Mouse (Mus musculus) right cerebral cortex, postnatal 4 days (tissue): Measurements from ENCODE around the gene Stab1.

ENCODE experiments used
- DNase-seq: peaks from one replicate; pipeline ENCODE4 v3.0.0-alpha.2; 2022

The Stab1 gene

DNA sequence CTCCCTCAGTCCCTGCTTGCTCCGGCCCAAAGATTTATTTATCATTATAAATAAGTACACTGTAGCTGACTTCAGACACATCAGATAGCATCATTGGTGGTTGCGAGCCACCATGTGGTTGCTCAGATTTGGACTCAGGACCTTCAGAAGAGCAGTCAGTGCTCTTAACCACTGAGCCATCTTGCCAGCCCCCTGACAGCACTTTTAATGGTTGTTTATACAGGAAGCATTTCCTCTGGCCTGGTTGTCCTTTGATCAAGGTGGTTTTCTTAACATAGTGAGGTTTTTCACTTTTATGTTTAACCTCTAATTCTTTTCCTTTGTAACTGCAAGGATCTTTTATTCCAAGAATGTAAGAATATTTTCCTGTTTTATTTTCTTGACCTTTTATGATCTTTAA is 26.0 kb upstream of the Stab1 start:
- DNase-seq, result no peak

DNA sequence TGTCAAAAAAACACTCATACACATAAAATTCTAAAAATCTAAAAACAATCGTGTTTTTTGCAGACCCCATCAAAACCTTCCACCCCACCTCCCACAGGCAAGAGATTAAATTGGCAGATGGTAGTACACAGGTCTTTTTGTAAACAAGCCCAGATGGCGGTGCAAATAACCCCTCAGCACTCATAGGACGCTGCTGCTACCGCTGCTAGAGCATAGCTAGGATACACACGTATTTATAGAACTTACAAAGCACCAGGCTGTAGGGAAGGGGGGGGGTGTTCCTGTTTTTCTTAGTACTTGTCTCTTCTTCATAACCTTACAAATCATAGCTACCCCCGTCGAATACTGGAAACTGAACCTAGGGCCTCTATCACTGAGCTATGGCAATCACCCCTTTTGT is 25.4 kb upstream of the Stab1 start:
- DNase-seq, result no peak

DNA sequence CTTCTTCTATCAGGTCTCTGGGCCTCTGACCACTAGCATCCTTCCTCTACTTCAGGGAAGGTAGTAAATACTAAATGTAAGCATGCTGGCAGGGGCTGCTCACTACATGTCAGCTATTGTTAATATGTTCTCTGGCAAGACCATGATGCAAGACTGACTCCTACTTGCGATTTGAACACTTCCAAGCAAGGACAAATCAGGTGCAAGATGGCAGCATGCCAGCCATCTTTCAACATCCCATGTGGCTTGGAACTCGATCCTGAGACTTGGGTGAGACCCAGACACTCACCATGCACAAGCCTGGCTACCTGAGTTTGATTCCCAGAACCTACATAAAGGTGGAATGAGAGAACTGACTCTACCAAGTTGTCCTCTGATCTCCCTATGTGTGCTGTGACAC is 23.5 kb upstream of the Stab1 start:
- DNase-seq, result no peak

DNA sequence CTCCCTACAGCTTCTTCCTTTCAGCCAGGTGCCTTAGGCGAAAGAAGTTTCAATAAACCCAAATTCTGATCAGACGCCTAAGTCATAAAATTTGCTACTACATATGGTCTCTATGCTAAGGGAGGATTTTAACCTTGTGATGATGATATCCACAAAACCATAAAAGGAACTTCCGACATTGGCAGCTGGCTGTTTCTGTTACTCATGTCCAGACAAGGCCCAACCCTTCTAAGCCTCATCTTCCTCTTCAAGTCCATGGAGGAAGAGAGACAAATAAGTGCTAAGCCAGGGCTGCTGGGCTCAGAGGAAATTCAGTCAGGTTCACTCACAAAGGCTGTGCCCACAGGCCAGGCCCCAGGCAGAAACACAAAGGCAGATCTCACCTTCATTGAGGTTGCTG is 20.9 kb upstream of the Stab1 start:
- no peak for DNase-seq

DNA sequence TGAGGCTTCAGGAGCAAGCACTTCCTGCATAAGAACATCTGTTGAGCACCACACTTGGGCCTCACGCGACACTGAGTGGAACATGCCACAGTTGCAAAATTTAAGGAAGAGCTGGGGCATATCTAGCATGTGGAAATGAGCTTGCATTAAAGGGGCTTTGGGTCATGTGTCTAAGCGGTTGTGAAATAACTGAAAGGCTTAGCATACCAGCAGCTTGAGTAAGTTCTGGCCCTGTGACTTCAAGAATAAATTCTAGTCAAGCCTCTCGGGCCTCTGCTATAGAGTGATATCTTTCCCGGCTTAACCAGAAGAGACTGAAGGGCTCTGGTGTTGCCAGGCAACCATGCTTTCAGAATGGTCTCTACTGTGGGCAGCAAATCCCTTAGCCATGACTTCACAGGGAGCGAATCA is 20.3 kb upstream of the Stab1 start:
- DNase-seq, result no peak

DNA sequence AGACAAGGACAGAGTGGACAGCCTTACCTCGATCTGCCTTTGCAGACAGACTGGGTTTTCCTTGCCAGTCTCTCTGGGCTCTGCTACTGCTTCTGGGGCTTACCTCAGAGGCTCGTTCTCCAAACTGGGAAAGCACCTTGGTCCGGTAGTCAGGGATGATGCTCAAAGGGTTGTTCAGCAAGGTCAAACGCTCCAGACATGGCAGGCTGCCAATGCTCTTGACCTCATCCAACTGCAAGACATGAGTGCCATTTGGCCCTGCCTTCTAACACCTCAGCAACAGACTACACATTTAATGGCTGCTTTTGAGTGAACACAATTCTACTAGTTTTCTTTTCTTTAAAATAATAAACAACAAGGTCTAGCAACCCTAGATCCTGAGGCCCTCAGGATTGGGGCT is 18.2 kb upstream of the Stab1 start:
- no peak for DNase-seq

DNA sequence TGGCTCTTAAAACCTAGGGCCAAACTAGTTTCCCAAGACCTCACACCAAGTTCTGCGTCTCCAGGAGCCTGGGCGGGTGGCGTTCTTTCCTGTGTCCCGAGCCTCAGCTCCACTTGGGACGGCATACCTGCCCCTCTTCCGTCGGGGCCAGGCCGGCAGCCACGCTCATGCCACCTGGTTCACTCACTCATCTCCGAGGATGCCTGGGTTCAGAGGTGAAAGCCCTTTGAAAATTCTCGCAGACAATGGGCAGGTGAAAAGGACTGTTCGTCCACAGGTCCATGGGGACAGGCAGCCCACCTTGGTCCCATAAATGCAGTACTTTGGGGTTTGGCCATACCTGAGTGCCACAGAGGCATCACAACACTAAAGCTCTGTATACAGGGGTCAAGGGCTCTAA is 15.8 kb upstream of the Stab1 start:
- no peak for DNase-seq

DNA sequence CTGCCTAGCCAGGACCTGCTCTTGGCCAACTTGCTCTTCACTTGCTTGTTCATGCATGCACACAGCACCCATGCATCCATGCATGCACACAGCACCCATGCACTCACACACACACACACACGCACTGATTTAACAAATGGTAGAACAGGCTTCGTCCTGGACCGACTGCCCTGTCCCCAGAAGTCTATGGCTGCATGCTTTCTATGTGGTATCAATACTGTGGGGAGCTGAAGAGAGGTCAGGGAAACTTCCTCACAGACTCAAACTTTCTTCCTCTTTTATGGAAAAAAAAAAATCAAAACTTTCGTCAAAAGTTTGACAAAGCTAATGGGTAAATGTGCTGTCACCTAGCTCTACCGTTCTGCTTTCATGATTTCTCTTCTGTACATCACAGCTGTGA is 15.1 kb upstream of the Stab1 start:
- DNase-seq, result no peak

DNA sequence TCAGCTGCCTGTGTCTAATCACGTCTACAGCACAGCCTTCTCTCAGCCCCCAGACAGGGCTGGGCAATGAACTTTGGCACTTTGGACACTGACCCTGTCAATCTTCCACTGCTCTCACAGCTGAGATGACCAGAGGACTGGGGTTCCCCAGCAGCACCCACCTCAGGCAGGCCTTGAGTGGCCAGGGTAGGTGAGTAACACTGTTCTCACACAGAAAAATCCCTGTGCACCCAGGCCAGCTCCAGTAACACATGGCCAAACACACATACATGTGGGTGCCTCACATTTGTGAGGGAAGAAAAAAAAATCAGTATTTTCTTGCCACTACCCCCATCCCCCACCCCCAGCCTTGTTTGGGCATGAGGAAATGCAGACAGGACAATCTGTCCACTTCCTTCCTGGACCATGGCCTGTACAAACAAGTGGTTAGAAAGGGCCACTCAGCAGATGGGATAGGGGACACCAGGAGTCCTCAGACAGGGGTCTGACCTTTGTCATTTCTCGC is 14.4 kb upstream of the Stab1 start:
- no peak for DNase-seq

DNA sequence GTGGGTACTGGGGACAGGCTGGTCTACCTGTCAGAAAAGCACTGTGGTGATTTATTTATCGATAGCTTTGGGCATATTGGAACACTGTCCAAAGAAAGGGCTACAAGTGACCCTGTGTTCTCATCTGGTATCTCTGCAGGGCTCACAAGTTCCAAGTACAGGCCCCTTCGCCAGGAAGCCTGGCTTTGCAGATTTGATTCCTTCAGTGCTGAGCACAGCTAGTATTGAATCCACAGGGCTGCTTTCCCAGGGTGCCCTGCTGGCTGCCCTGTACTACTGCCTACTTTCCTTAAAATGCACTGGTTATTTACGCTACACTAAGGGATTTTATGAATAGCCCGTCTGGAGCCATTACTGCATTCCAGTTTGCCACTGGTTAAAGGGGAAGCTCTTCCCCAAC is 13.1 kb upstream of the Stab1 start:
- no peak for DNase-seq

DNA sequence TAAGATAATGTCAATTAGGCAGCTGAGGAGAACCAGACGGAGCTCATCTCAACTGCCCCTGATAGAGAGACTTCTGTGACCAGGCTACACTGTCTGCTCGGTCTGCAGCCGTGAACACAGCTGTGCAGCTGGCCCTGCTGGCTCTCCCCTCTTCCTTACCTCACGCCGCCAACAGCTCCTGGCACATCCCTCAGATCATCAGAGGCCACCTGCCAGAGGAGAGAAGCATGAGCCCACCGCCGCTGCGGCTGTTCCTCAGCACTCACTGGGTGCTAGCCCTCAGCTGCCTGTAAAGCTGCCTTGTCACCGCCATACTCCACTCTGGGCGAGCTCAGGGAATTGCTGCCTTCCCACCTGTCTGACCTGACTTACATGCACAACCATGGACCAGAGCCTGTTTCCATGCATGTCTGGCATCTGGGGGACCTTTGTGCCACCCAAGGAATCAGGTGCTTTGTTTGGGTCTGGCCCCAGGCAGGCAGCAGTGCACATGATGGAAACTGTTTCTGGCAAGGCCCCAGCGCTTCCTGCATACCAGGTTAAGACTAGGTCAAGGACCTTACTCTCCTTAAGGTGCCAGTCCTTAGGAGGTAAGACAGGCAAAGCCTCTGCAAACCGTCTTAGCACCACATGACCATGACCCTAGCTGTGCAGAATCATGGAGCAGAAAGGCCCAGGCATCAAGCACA is 11.4 kb upstream of the Stab1 start:
- no peak for DNase-seq

DNA sequence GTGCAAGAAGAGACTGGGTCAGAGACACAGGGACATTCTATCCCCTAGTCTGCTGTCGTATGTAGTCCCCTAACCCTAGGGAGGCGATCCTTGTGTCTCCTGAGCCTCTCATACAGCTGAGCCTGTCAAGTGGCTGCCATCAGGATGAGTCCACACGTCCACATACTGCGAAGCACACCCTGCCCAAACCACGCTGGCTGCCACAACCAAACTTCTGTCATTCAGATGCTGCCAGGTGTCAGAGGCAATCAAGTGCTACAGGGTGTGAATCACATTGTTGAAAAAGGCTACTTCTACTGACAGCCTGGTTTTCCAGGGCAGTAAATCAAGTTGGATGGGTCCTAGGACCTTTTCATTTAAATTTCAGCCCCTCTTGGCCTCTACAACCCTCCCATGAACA is 9.3 kb upstream of the Stab1 start:
- DNase-seq, result no peak

DNA sequence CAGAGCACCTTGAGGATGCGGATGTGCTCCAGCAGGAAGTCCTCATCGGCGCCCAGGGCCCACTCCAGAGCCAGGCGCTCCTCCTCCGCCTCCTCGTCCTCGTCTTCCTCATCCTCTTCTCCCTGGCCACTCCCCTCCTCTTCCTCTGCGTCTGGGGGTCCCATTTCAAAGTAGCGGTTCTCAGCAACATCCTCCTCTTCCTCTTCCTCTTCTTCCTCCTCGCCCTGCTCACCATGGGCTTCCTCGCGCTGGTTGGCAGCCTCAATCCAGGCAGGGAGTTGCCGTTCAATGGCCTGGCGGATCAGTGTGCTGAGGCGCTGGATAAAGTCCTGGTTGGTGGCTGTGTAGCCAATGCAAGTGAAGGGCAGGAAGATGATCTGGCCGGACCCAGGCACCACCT is 8.8 kb upstream of the Stab1 start:
- DNase-seq, result no peak

DNA sequence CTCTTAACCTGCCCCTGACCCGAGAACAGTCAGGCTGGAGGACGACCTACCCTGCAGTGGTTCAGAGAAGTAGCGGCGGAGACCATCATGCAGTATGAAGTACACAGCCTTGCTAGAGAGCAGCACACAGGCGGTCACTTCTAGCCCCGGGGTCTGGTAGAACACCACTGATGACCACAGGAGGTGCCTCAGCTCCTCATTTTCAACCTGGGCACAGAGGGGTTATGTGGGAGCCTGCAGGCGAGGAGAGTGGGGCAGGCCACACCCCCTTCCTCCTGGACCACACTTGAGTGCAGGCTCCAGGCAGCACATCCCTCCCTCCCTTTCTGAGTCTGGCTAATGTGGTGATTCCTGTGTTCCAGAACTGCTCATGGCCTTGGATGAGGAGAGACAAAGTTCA is 5.1 kb upstream of the Stab1 start:
- no peak for DNase-seq

DNA sequence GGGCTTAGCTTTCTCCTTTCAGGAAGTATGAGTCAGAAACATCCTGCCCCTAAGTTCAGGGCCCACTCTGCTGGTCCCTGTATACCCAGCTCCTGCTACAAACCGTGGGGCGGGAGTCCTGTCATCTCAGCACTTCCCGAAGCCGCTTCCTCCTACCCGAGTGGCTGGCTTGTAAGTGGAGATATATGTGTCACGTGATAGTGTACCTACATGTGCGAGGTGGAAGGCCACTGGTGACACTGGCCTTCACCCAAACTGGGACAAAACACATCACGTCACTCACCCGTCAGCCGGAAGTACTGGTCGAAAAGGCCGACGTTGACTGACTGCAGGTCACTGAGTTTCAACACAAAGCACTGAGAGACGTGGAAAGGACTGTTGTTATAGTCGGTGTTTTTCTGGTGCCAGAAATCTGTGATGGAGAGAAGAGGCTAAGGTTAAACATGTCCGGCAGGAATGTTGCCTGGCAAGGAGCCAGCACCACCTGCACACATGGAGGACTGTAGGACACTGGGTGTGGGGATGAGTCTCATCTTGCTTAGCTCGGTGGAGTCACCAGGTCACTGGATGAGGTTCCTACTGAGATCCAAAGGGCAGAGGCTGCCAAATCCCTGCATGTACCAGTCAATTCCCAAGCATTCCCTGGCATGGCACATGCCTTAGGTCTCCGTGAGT is 4.5 kb upstream of the Stab1 start:
- DNase-seq, result no peak

DNA sequence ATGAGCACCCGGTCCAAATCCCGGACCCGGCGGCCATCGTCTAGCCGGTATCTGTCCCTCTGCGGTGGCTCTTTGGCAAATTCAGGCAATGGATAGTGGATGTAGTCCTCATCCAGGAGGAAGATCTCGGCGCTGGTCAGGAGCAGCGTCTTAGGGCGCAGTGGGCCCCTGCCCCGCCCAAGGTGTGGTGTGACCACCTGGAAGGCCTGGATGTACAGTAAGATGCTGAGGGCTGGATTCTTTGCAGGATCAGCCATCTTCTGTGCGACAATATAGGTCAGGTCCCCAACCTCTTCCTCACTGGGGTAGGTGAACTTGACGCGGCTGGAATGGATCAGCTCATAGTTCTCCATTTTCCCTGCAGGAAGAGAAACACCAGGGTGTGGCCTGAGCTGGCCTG is 3.4 kb upstream of the Stab1 start:
- DNase-seq, result no peak

DNA sequence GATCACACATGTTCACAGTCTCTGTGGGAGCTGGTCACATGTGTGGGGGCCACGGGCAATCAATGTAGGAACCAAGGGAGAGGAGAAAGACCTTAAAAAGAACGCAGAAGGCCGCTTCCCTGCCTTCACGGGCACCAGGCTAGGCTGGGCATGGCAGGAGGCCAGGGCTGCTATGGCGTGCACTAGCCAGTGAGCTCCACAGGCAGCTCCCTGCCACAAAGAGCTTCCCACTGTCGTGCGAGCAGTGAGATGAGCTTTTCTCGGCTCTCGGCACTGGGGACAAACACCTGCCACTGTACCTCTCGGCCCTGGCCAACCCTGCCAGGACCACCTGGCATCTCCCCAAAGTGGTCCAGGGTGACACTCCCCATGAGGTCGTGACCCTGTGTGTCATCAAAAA is 2.9 kb upstream of the Stab1 start:
- DNase-seq, result peak; percentile 47

DNA sequence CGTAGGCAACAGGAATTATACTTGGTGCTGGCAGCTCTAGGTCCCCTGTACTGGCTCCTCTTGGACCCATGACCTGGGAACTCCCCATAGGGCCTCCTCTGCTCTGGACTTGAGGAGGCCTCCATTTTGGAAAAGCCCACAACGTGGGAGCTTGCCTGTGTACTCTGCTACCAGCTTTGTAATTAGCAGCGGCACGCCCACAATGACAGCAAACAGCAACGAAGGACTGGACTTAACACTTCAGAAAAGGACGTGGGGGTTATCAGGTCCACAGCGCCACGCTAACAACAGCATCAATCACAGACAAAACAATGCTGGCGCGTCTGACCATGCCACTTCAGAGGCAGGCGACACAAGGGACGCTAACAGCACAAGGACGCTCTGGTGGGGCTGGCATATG is 2.5 kb upstream of the Stab1 start:
- no peak for DNase-seq

DNA sequence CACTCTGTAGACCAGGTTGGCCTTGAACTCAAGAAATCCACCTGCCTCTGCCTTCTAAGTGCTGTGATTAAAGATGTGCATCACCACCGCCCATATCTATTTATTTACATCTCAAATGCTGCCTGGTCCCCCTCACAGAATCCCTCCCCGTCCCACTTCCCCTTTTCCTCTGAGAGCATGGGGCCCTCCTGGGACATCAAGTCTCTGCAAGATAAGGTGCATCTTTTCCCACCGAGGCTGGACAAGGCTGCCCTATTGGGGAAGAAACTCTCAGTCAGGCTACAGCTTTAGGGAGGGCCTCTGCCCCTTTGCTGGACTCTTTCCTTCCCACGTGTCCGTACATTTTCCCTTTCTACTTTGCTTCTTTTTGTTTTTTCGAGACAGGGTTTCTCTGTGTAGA is 1.1 kb upstream of the Stab1 start:
- no peak for DNase-seq

DNA sequence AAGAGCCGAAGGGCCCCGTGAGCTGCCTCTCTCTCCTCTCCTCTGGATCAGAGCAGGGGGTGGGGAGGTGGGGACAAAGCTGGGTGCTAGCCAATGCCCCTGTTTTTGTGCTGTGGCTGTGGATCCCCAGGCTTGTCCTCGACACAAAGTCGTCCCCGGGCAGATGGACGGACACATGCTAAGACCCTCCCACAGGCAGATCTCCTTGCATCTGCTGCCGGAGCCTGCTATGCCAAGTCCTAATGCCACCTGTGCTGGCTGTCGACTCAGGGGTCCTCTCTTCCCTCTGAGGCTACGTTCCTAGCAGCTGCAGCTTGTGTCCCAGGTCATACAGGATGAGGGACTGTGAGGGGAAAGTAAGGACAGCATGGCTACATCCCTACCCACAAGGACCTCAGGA is 1.6 kb downstream of the Stab1 start:
- DNase-seq, result no peak

DNA sequence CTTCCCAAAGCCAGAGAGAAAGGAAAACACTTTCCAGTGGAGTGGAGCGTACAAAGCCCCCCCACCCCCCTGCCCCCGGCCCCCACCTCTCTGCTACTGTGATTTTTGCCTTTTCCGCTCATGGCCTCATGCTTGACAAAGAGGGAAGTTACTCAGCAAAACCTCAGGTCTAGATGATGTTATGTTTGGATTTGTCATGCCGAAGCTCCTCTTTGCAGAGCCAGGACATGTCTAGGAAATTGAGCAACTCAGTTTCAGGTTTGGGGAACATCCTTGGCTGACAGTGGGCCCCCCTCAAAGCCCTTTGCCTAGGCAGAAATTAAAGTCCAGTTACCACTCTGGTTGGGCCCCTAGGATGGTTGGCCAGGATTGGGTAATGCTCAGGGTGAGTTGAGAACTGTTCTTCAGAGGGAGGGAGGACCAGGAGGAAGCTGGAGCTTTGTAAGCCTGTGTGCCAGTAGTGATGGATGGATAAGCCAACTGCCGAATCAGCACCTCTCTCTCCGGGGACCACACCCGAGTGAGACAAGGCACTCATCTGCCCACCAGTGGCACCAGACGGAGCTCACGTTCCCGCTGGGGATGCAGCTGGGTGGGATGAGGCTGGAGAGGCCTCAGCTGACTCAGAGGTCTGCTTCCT is 2.3 kb downstream of the Stab1 start:
- DNase-seq, result no peak

DNA sequence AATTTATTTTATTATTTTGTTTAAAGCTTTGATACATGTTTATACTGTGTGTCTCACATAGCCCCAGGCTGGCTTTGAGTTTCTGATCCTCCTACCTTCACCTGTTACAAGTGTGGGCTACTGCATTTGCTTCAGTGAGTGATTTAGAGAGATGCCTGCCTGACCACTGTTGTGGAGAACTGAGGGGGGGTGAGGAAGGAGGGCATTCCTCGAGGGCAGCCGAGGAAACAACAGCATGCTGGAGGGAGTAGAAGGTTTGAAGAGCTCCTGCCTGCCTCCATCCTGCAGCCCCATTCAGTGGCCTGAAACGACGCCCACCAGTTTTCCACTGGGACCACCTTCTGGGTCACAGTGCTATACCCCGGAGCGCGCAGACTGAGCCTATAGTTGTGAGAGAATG is 3.0 kb downstream of the Stab1 start:
- DNase-seq, result no peak

DNA sequence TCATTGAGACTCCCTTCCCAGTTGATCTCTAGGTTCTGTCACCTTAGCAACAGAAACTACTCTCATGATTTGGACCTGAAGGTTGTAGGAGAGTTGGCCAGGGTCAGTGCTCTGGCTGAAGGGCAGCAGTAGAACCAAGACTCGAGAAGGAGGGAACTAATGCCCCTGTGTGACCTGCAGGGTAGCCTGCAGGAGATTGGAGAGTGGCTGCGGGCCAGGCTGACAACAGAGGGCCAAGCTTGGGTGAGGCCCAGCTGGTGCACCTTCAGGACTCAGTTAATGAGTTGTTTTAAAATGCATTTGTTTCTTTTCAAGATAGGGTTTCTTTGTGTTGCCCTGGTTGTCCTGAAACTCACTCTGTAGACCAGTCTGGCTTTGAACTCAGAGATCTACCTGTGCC is 3.4 kb downstream of the Stab1 start:
- no peak for DNase-seq

DNA sequence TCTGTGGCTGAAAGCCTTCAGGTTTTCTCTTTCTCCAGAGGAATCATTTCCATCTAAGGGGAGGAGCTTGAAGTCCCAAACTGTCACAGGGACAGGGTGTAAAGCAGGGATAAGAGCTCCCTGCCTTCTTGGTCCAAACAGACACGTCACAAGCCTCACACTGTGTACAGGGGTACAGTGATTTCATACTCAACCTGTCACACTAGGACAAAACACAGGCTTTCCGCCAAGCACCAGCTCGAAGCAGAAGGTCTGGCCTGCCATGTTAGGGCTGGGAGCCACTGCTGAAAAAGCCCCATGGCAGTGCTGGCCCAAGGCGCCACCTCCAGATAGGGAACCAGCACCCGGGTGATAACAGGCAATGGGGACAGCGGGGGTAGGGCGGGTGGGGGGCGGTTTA is 4.4 kb downstream of the Stab1 start:
- no peak for DNase-seq

DNA sequence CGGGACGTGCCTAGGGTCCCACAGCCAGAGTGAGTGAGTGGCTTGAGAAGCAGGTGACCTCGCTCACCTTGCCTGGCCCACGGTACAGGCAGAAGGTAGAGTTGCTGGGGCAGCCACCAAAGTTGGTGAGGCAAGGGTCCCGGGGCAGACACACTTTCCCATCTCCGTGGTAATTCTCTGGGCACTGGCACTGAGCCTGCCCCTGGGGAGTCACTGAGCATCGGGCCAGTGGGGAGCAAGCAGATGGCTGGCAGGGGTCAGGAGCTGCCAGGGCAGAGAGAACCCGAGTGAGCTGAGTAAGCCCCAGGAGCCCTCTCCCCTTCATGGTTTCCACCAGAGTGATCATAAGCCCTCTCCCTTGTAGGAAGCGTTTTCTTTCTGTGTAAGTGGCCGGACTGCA is 6.8 kb downstream of the Stab1 start:
- no peak for DNase-seq
